Mouse (Mus musculus): ENCODE data around the gene Rrp12. TPM values are rescaled to one million over a fixed set of nuclear protein-coding genes. Genes with fewer than 3 reads are reported as not detected.
"Not testable (repeated sequence)": the region's sequence is repeated elsewhere in the genome, so short reads cannot be mapped to it uniquely, and the experiment has no call there.

Gene Rrp12
- polyA plus RNA-seq, 1 experiment from 2014 or later: 22.8 TPM

DNA sequence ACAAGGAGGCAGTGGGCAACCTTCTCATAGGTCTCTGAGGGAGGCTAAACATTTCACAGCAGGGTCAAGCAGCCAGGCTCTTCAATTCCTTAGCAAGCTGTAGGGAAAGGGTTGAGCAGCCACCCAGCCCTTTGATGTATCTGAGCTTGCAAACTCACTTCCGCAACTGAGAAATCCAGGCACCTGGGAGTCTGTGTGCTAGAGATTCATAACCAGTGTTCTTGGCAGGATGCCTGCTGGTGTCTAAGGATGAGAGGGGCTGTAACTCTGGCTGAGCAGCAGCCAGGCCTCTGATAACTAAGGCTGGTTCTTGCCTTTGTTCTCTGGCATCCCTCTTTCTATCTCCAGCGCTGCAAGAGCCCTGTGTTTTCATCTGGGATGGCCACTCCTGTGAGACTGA is 5.7 kb upstream of the Rrp12 start:
- no peaks in the 10 kb centered on the region for H3K9me3 ChIP-seq
- H3K36me3 ChIP-seq: no peaks in the 10 kb centered on the region
- H3K4me2 ChIP-seq (replicated peaks): no peak overlapping the region
- H3K4me3 ChIP-seq: no peak overlapping the region
- no peak for ATAC-seq (ENCODE audit: low FRiP score, low read depth)
- no peaks in the 10 kb centered on the region for H3K27me3 ChIP-seq
- H3K27ac ChIP-seq (replicated peaks): no peak overlapping the region
- WGBS: 65% methylated on average over 2 of the region's 2 CpGs
- no peak overlapping the region for H3K9ac ChIP-seq (replicated peaks)
- H3K4me1 ChIP-seq: no peaks in the 10 kb centered on the region

DNA sequence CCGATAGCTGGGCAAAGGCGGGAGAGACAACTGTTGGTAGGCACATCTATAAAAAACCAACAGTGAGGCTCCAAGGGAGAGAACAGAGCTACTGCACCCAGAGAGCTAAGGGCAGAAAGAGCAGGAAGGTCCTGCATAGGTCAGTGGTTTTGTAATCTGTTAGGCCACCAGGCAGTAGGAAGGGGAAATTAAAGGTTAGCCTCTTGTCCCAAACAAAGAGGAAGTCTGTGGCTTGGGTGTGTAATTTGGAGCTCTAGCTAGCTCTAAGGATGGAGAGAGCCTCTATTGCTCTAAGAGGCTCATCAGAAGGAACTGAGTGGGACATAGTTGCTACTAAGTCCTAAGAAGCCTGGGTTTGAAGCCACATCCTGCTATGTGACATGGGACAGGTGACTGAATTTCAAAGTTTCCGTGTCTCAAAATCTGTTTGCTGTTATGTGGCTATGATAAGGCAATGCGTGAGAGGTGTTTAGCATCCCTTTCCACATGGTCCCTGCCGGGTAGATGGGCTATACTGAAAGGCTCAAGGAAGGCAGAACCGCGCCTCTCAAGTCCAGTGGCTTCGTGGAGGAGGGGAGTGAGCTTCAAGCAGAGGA is 4.6 kb upstream of the Rrp12 start:
- no peak for ATAC-seq (ENCODE audit: low FRiP score, low read depth)
- Histone ChIP-seq H3K4me3 (no peak overlapping the region), H3K36me3 (no peaks in the 10 kb centered on the region), H3K9me3 (no peaks in the 10 kb centered on the region), H3K27me3 (no peaks in the 10 kb centered on the region), H3K9ac (replicated peaks) (no peak overlapping the region), H3K4me2 (replicated peaks) (no peak overlapping the region), H3K4me1 (peaks cover 4% of the 10 kb centered on the region; the same call in 1 of the 2 replicates), H3K27ac (replicated peaks) (no peak overlapping the region)
- 88% methylated on average over 8 of the region's 8 CpGs for WGBS

DNA sequence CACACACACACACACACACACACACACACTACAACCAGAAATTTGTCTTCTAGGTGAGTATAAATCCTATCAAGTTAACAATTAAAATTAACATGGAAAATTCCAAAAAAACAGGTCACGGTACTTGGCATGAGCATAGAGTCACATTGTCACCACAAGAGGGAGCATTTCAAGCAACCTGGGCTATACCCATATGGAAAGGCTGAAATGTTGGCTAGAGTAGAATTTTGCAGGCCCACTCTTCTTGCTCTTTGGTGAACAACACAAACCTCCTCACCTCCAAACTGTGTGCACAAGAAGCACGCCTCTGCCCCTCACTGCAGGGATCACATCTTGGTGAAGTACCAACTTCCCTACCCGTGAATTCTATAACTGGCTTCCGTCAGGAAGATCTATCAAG is 2.9 kb upstream of the Rrp12 start:
- no peak for ATAC-seq (ENCODE audit: low FRiP score, low read depth)
- Histone ChIP-seq H3K4me2 (replicated peaks) (no peak overlapping the region), H3K27me3 (no peaks in the 10 kb centered on the region), H3K4me3 (no peak overlapping the region), H3K4me1 (peaks cover 16% of the 10 kb centered on the region), H3K9ac (replicated peaks) (no peak overlapping the region), H3K27ac (replicated peaks) (no peak overlapping the region), H3K36me3 (no peaks in the 10 kb centered on the region), H3K9me3 (no peaks in the 10 kb centered on the region)
- 45% methylated on average over 4 of the region's 4 CpGs for WGBS

DNA sequence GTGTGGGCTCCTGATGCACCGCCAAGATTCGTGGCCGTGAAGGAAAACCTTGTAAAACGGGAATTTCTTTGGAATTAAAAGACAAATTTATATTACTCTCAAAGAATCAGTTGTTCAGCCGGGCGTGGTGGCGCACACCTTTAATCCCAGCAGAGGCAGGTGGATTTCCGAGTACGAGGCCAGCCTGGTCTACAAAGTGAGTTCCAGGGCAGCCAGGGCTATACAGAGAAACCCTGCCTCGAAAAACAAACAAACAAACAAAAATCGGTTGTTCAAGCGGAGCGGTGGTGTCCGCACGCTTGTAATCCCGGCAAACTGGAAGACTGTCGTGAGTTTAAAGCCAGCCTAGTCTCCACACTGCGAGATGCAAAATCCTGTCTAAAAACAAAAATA is 342 bp upstream of the Rrp12 start:
- no peak overlapping the region for H3K27ac ChIP-seq (replicated peaks)
- H3K27me3 ChIP-seq: no peaks in the 10 kb centered on the region
- peak; percentile 41 for ATAC-seq (ENCODE audit: low FRiP score, low read depth)
- WGBS: 18% methylated on average over 18 of the region's 18 CpGs
- peak overlapping the region; percentile 73 for H3K4me3 ChIP-seq
- no peaks in the 10 kb centered on the region for H3K9me3 ChIP-seq
- H3K4me1 ChIP-seq: peaks cover 16% of the 10 kb centered on the region
- peak overlapping the region; percentile 63 for H3K9ac ChIP-seq (replicated peaks)
- H3K4me2 ChIP-seq (replicated peaks): peak overlapping the region; percentile 90
- H3K36me3 ChIP-seq: 0 out of 2 replicates have a peak, but pooled peaks cover 5% of the 10 kb centered on the region

DNA sequence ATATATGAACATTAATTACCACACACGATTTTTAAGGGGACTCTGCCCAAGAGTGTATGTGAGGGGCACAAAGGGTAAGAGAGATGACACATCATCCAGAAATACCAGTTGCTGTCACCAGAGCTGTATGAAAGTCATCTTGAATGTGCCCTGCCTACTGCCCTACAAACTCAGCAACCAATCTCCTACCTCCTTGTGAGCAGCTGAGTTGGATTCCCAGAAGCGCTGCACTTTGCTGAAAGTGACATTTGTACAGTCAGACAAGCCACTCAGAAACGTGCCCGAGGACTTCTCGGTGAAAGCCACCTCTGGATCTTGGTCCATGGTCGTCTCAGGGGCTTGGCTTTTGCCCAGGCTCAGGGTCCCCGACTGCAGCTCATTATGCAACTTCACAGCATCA is 1.0 kb downstream of the Rrp12 start:
- peaks cover 16% of the 10 kb centered on the region for H3K4me1 ChIP-seq
- 55% methylated on average over 7 of the region's 7 CpGs for WGBS
- H3K4me2 ChIP-seq (replicated peaks): peak overlapping the region; percentile 90
- ATAC-seq (ENCODE audit: low FRiP score, low read depth): no peak
- peak overlapping the region; percentile 63; the same call in 1 of the 2 replicates for H3K9ac ChIP-seq (replicated peaks)
- peaks cover 7% of the 10 kb centered on the region for H3K36me3 ChIP-seq
- no peaks in the 10 kb centered on the region for H3K27me3 ChIP-seq
- no peaks in the 10 kb centered on the region for H3K9me3 ChIP-seq
- H3K27ac ChIP-seq (replicated peaks): no peak overlapping the region
- peak overlapping the region; percentile 73 for H3K4me3 ChIP-seq

DNA sequence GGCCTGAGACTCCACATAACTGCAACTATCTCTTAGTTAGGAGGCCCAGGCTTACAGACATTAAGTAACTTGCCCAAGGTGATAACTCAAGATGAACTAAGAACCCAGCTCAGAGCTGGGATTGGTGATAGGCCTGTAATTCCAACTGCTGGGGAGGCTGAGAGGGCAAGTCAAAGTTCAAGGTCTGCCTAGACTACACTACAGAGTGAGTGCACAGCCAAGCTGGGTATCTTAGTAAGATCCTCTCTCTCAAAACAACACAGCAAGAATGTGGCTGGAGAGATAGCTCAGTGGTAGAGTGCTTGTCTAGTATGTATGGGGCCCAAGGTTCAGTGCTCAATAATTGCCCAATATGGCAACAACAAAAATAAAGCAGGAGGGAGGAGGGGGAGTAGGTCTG is 7.8 kb downstream of the Rrp12 start:
- H3K27ac ChIP-seq (replicated peaks): no peak overlapping the region
- no peaks in the 10 kb centered on the region for H3K4me1 ChIP-seq
- H3K4me2 ChIP-seq (replicated peaks): no peak overlapping the region
- H3K36me3 ChIP-seq: peaks cover 66% of the 10 kb centered on the region
- no peak for ATAC-seq (ENCODE audit: low FRiP score, low read depth)
- H3K27me3 ChIP-seq: no peaks in the 10 kb centered on the region
- no peak overlapping the region for H3K9ac ChIP-seq (replicated peaks)
- H3K4me3 ChIP-seq: no peak overlapping the region
- no peaks in the 10 kb centered on the region for H3K9me3 ChIP-seq

DNA sequence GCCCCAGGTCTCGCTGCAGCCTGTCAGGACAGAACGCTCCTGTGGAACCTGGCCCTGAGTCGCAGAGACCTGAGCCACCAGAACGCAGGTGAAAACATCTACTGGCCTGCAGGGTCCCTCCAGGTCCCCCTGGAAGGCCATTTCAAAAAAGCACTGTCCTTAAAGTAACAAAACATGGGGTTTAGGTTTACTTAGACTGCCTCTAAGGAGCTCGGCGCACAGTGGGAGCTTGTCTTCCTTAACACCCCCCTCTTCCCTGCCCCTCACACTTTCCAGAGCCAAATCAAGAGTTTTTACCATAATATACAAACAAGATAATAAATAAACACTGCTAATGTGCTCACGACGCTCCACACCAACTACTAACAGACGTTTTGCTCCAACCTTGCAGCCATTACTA is 12.1 kb downstream of the Rrp12 start:
- H3K9ac ChIP-seq (replicated peaks): no peak overlapping the region
- H3K4me2 ChIP-seq (replicated peaks): no peak overlapping the region
- no peaks in the 10 kb centered on the region for H3K27me3 ChIP-seq
- H3K4me3 ChIP-seq: no peak overlapping the region
- no peaks in the 10 kb centered on the region for H3K4me1 ChIP-seq
- H3K9me3 ChIP-seq: no peaks in the 10 kb centered on the region
- H3K27ac ChIP-seq (replicated peaks): no peak overlapping the region
- 94% methylated on average over 9 of the region's 9 CpGs for WGBS
- no peak for ATAC-seq (ENCODE audit: low FRiP score, low read depth)
- peaks cover 70% of the 10 kb centered on the region for H3K36me3 ChIP-seq

DNA sequence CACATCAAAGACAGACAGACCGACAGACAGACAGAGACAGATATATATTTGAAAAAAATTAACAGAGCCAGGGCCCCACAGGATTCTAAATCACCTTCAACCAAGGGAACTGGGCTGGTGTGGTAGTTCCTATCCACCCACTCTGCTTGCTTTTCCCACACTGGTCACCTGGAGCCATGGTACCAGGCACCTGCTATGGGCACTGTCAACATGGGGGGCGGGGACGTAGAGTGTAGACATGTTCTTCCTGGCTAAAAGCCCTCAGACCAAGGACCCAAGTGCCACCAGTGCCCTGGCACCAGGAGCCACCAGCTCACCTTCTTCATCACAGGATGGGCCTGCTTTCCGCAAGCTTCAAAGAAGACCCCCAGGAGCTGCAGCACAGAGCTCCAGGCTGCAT is 14.1 kb downstream of the Rrp12 start:
- H3K4me1 ChIP-seq: no peaks in the 10 kb centered on the region
- ATAC-seq (ENCODE audit: low FRiP score, low read depth): no peak
- no peak overlapping the region for H3K4me3 ChIP-seq
- H3K27ac ChIP-seq (replicated peaks): no peak overlapping the region
- no peaks in the 10 kb centered on the region for H3K9me3 ChIP-seq
- no peak overlapping the region for H3K4me2 ChIP-seq (replicated peaks)
- H3K9ac ChIP-seq (replicated peaks): no peak overlapping the region
- H3K36me3 ChIP-seq: peaks cover 65% of the 10 kb centered on the region
- H3K27me3 ChIP-seq: no peaks in the 10 kb centered on the region
- 96% methylated on average over 4 of the region's 4 CpGs for WGBS

DNA sequence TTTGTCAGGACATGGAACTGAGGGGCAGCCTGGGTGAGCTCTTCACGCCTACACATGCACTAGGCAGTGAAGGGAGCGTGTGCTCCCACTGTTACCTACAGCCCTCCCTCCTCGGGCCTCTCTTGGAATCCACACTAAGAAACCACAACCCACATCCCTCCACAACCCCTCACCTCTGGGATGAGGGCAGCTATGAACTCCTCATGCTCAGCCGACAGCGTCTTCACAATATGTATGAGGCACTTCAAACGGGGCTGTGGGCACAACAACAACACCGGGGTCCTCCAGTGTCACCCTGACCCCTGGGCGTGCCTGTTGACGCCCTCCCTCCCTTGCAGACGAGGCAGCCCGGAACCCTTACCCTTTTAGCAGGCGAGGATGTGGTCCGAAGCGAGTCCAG is 21.6 kb downstream of the Rrp12 start:
- no peak for ATAC-seq (ENCODE audit: low FRiP score, low read depth)
- Histone ChIP-seq H3K27me3 (no peaks in the 10 kb centered on the region), H3K4me1 (no peaks in the 10 kb centered on the region), H3K9me3 (no peaks in the 10 kb centered on the region), H3K36me3 (peaks cover 82% of the 10 kb centered on the region), H3K4me3 (no peak overlapping the region), H3K27ac (replicated peaks) (no peak overlapping the region), H3K9ac (replicated peaks) (no peak overlapping the region), H3K4me2 (replicated peaks) (no peak overlapping the region)
- WGBS: 93% methylated on average over 14 of the region's 14 CpGs

DNA sequence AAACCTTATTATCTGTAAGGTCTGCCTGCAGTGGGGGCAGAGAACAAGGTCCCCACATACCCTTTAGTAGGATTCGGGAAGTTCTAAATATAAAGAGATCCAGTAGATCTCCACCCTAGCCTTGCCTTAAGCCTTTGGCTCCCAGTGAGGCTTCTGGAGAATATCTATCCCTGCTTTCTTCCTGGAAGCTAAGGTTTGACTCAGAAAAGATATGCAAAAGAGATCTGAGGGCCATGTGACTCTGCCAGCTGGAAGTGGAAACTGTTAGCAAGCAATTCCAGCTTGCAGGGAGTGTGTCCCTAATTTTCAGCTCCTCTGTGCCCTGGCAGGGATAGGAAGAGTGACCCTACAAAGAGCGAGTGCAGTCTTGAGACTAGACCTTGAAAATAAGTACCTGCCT is 23.7 kb downstream of the Rrp12 start:
- no peak overlapping the region for H3K27ac ChIP-seq (replicated peaks)
- peaks cover 90% of the 10 kb centered on the region for H3K36me3 ChIP-seq
- no peak overlapping the region for H3K4me3 ChIP-seq
- H3K27me3 ChIP-seq: no peaks in the 10 kb centered on the region
- no peaks in the 10 kb centered on the region for H3K9me3 ChIP-seq
- H3K9ac ChIP-seq (replicated peaks): no peak overlapping the region
- no peaks in the 10 kb centered on the region for H3K4me1 ChIP-seq
- no peak for ATAC-seq (ENCODE audit: low FRiP score, low read depth)
- 94% methylated on average over 2 of the region's 2 CpGs for WGBS
- no peak overlapping the region for H3K4me2 ChIP-seq (replicated peaks)

DNA sequence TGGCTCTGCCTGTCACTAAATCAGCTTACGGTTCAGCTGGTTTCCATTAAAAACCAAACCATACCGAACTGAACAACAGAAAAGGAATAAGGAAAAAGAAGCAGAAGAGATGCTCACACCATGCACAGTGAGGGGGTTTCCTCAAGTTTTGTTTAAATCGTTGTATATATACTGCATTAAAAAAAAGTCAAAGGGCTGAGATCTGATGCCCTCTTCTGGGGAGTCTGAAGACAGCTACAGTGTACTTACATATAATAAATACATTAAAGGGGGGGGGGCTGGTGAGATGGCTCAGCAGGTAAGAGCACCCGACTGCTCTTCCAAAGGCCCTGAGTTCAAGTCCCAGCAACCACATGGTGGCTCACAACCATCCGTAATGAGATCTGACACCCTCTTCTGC is 26.0 kb downstream of the Rrp12 start:
- H3K36me3 ChIP-seq: peaks cover 92% of the 10 kb centered on the region
- not testable (repeated sequence) for H3K4me2 ChIP-seq (replicated peaks); H3K9me3 ChIP-seq; ATAC-seq (ENCODE audit: low FRiP score, low read depth); H3K4me3 ChIP-seq; H3K9ac ChIP-seq (replicated peaks); H3K4me1 ChIP-seq; H3K27ac ChIP-seq (replicated peaks); H3K27me3 ChIP-seq
- WGBS: 86% methylated on average over 5 of the region's 5 CpGs

DNA sequence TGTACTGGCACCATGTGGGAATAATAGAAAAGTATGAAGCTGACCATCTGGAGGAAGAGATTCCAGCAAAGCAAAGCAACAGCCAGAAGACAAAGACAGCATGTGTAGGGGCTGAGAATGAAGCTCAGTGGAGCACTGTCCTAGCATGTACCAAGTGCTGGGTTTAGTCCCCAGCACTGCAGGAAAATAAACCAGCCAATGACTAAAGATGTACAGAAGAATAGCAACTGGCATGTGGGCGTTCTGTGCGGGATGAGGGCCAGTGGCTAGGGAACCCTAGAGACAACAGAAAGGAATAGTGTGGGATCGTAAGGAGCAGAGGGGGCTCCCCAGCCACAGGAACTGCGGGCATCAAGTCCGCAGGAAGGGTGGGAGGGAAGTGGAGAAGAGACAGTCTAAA is 26.7 kb downstream of the Rrp12 start:
- Histone ChIP-seq H3K4me3 (no peak overlapping the region), H3K27me3 (no peaks in the 10 kb centered on the region), H3K9ac (replicated peaks) (no peak overlapping the region), H3K4me2 (replicated peaks) (no peak overlapping the region), H3K27ac (replicated peaks) (no peak overlapping the region), H3K36me3 (peaks cover 89% of the 10 kb centered on the region), H3K4me1 (no peaks in the 10 kb centered on the region), H3K9me3 (no peaks in the 10 kb centered on the region)
- ATAC-seq (ENCODE audit: low FRiP score, low read depth): no peak
- WGBS: 96% methylated on average over 5 of the region's 5 CpGs

DNA sequence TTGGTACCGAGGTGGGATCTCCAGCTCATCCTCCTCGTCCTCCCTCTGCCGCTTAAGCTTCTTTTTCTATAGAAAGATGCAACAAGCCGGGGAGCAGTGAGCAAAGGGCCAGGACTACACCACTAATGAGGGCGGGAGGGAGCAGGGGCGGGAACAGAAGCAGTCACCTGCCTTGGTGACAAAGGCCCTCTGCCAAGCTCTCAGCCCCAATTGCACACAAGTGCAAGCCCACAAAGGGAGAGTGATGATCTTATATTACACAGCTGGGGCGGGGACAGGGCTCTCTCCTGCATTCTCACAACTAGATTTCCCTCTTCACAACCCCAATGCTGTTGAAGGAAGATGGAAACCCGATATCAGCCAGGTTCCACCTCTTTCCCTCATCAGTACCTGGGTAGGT is 29.3 kb downstream of the Rrp12 start:
- H3K9me3 ChIP-seq: no peaks in the 10 kb centered on the region
- 90% methylated on average over 8 of the region's 8 CpGs for WGBS
- H3K27me3 ChIP-seq: no peaks in the 10 kb centered on the region
- no peak overlapping the region for H3K4me3 ChIP-seq
- H3K27ac ChIP-seq (replicated peaks): no peak overlapping the region
- no peaks in the 10 kb centered on the region for H3K4me1 ChIP-seq
- no peak overlapping the region for H3K4me2 ChIP-seq (replicated peaks)
- peaks cover 91% of the 10 kb centered on the region for H3K36me3 ChIP-seq
- no peak overlapping the region for H3K9ac ChIP-seq (replicated peaks)
- no peak for ATAC-seq (ENCODE audit: low FRiP score, low read depth)
